Mouse (Mus musculus): ENCODE results near the gene Ropn1. TPM values are rescaled to one million over a fixed set of nuclear protein-coding genes. Genes with fewer than 3 reads are reported as not detected.
"Not testable (repeated sequence)": the region's sequence is repeated elsewhere in the genome, so short reads cannot be mapped to it uniquely, and the experiment has no call there.

Gene Ropn1
- total RNA-seq, 2 experiments from 2014 or later: not detected

- peak; percentile 91 to 92 for DNase-seq
These were observed 40.8 kb downstream of the Ropn1 start, which contains the start of gene Ccdc14 for GRCm38 (mm10) chr16:34690334-34691144. Gene Ccdc14 (plus strand): TSS chr16:34690616.

GRCm38 (mm10) chr16:34691156-34691555 is 41.4 kb downstream of the Ropn1 start:
- DNase-seq: no peak

- DNase-seq: no peak
These were observed 44.8 kb downstream of the Ropn1 start for GRCm38 (mm10) chr16:34694477-34694876.

- not testable (repeated sequence) for DNase-seq
These were observed 49.0 kb downstream of the Ropn1 start for GRCm38 (mm10) chr16:34698721-34699120.

GRCm38 (mm10) chr16:34700165-34700827 is 50.6 kb downstream of the Ropn1 start:
- peak; percentile 74 to 88 for DNase-seq

- no peak for DNase-seq
These were observed 51.1 kb downstream of the Ropn1 start for GRCm38 (mm10) chr16:34700828-34701216.

GRCm38 (mm10) chr16:34706019-34706418 is 56.3 kb downstream of the Ropn1 start:
- DNase-seq: no peak

- DNase-seq: peak; percentile 44 to 49
These were observed 56.8 kb downstream of the Ropn1 start for GRCm38 (mm10) chr16:34706487-34706946.

GRCm38 (mm10) chr16:34711481-34711880 is 61.8 kb downstream of the Ropn1 start:
- DNase-seq: peak in 1 of 2 experiments; percentile 17

- DNase-seq: no peak
These were observed 75.4 kb downstream of the Ropn1 start for GRCm38 (mm10) chr16:34725156-34725555.

Other genes starting within 250 kb of the Ropn1 start
- 10 to 100 TPM; 20.9 to 21.2 TPM for gene Kalrn, start 76.4 kb upstream of the Ropn1 start, total RNA-seq (2021)
- gene Ccdc14, start 40.7 kb downstream of the Ropn1 start, total RNA-seq (2021): 1 to 10 TPM; 2.3 to 2.6 TPM
- 10 to 100 TPM; 34.0 to 36.3 TPM for gene Mylk, start 95.3 kb downstream of the Ropn1 start, total RNA-seq (2021)